Mouse (Mus musculus) kidney, postnatal 10 days (tissue): ENCODE data around the gene Oaz1.

Experiments used
- DNase-seq: peaks from one replicate; pipeline ENCODE4 v3.0.0; 2021; ENCODE audit warnings: mixed read lengths

The Oaz1 gene

DNA sequence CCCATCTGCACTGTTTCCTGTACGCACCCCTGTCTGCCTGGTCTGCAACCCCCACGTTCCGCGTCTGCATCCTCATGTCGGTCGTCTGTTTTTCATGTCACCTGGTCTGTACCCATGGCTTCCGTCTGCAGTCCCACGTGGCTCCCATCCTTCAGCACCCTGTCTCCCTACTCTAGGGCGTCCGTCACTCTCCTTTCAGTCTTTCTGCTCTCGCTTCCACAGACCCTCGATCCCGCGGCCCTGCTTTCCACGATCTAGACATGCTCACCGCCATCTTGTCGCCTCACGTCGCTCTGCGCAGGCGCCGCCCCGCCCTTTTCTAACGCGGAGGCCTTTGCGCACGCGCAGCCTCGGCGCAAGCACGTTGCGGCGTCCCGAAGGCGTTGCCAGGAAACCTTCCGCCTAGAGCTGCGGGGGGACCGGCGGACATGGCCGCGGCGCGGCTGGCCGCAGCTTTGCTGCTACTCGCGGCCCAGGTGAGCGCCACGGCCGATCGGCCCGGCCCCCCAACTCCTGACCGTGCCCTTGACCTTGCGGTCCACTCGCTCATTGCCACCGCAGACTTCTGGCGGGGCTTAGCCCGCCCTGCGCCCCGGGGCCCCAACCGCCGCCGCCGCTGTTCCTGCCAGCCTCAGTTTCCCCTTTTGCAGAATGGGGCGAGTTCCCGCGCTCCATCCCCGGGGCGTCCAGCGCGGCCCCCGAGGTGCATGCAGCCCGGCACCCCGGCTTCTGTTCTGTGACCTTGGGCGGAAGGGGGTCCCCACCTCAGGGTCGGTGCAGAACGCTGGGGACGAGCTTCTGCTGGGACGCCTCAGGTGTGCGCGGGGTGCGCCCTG is 28.7 kb downstream of the Oaz1 start, which contains the start of the genes Lsm7 and Sppl2b:
TSS of gene Lsm7 (minus strand) at position 297 of the 836 bp plus-strand sequence.
TSS of gene Sppl2b (plus strand) at position 363 of the 836 bp plus-strand sequence.
- peak; percentile 98 for DNase-seq

DNA sequence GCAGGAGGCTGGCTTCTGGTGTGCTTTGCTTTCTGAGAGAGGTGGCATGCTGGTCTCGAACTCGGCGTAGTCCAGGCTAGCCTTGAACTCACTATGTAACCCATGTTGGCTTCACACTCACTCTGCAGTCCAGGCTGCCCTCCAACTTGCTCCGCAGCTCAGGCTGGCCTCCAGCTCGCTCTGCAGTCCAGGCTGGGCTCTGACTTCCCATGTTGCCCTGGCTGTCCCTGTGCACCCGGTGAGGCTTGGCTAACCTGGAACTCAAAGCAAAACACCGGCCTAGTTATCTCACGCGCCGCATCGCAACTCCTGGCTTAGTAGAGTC is 29.3 kb downstream of the Oaz1 start:
- no peak for DNase-seq

GRCm38 (mm10) chr10:80856267-80856666 is 29.8 kb downstream of the Oaz1 start:
- no peak for DNase-seq

DNA sequence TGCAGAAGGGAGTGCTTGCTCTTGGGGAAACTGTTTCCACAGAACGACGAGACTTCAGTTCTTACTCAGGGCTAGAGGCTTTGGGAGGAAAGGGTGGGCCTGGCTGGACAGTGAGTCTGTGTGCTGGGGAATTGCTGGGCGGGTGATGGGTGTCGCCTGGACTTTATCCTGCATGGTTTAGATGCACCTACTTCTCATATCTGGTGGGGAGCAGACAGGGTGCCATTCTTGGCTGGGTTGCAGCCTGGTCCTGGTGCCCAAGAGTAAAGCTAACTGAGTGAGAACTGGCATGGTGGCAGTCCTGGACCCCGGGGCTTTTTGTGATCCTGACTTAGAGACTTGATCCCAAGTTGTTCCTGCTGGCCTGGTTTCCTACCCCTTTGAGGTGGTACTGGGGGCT is 30.5 kb downstream of the Oaz1 start:
- no peak for DNase-seq

DNA sequence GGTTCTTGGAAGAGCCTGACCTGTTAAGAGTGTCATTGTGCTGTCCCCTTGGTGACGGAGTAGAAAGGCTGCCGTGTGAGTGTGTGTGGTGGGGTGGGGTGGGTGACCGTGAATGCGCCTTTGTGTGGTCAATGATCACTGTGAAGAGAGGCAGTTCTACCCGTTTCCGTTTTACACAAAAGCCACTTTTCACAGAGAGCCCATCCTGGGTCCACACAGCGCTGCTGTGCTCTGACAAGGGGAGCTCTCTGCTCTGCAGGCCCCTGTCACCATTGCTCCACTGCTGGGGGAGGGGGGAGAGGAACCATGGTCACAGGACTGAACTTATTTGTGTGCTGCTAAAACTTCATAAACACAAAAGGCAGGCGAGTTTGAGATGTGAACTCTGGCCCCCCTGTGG is 30.9 kb downstream of the Oaz1 start:
- no peak for DNase-seq

DNA sequence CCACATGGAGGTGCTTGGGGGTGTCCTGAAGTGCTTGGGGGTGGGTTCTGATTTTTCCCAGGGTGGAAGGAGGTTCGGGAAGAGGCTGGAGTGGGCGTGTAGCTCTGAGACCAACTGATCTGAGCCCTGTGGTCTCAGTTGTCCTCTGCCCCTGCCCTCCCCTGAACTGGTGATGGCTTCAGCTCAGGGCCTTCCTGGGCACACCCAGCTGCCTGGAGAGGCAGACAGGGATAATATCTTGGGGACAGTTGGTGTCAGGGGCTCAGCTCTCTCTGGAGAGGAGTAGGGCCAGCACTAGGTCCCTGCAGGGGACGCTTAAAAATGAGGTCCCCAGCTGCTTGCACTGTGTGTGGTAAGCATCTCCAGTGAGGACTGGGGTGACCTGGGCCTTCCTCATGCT is 31.4 kb downstream of the Oaz1 start:
- DNase-seq = no peak

DNA sequence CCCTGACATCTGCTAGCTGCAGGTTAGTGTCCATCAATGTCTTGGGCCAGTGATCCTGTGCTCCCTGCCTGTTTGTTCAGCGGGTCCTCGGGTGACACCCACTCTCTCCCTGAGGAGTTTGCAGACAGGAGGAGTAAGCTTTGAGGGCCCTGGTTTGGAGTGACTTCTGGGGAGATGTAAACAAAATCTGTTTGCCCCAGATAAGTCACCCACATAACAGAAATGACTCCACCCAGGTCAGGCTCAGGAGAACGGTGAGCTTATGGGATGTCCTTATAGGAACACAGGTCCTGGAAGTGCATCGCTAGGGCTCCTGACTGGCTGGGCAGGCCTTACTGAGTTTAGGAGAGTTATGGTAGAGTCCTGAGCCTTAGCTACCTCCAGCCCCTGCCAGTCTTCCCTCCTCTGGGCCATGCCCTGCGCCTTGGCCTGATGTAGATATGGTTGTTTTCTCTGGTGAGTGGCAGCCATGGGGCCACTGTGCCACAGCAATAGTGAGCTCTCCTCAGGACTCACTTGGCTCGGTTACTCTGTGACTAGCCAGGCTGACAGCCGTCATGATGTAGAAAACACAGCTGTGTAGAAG is 32.0 kb downstream of the Oaz1 start:
- no peak for DNase-seq

GRCm38 (mm10) chr10:80862305-80862704 is 35.8 kb downstream of the Oaz1 start:
- no peak for DNase-seq

DNA sequence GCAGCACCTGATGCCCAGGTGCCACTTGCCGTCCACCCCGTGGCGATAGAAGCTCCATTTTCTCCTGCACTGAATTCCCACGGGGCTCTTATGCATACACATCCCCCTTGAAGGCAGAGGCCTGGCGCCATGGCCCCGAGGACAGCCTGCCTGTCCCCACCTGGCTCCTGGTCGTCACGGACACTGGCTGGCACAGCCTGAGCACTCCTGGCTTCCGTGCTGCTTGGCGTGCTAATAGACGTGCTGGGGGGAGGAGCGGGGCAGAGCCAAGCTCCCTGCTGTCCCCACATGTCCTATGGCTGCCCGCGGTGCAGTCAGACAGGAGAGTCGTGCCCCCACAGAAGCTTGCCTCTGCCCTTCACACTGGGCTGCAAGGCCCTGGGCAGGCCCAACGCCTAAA is 38.0 kb downstream of the Oaz1 start:
- no peak for DNase-seq

GRCm38 (mm10) chr10:80870993-80871392 is 44.5 kb downstream of the Oaz1 start:
- peak; percentile 75 for DNase-seq

DNA sequence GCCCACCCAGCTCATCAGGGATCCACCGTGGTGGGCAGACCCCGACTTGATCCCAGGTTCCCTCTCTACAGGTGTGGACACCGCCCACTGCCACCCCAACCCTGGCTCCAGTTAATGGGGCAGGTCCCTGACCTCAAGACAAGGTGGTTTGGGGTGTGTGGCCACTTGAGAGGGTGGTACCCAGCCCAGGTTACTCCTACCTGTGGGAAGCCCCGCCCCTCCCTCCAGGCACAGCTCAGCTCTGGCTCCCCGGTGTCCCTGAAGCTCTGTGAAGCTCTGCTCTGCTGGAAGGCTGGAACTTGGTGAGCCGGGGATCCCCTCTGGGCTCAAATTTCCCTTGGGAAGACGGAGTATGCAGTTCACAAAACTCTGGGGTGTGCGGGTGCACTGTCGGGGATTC is 45.1 kb downstream of the Oaz1 start, which contains the start of gene Tmprss9:
TSS of gene Tmprss9 (plus strand) at position 268 of the 400 bp plus-strand sequence.
- peak; percentile 50 for DNase-seq

DNA sequence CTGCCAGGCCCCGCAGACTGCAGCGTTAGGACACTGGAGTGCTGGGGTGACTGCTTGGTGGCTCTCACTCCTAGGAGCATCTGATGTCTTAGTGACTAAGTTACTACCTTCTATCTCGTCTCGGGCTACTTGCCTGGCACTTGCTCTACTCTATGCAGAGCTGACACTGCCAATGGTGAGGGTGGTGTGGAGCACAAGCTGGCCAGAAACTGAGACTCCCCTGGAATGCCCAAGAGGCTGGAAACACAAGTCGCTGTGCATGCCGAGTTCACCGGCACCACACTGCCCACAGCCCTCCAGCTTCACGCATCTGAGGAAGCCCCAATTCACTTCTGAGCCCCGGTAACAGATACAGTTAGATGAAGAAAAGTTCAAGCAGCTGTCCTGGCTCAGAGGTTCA is 47.6 kb downstream of the Oaz1 start:
- no peak for DNase-seq

DNA sequence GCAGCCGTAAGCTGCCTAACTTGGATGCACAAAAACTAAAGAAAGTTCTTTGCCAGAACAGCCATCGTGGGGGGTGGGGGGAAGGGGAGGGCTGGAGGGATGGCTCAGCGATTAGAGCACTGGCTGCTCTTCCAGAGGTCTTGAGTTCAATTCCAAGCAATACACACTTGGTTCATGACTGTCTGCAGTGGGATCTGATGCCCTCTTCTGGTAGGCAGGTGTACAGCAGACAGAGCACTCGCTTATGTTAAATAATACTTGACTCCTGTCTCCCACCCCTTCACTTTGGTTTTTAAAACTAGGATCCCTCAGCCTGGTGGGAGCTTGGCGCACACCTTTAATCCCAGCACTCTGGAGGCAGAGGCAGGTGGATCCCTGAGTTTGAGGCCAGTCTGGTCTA is 49.6 kb downstream of the Oaz1 start:
- peak; percentile 76 for DNase-seq

DNA sequence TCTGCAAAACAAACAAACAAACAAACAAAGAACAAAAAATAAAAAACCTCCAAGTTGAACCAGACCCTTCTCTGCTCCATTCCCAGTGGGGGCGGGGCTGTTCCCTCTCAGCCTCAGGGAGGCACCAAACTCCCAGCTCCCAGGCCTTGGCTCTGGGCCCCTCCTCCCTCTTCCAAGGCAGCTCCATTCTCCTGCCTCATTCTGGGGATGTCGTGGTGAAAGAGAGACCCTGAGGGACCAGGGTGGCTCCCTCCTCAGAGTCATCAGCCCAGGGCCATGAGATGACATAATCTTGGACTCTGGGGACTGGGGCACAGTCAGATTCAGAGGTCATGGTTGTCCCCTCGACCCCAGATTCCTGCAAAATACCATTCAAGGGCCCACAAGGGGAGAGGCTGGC is 50.1 kb downstream of the Oaz1 start:
- no peak for DNase-seq
